Mouse (Mus musculus) embryonic facial prominence, embryonic 14.5 days (tissue): ENCODE measurements at regions not wholly inside any gene's neighbourhood (a gene's known extent, or its start where the extent isn't known, plus 50 kb on each side); places are given as distances from the start of the nearest gene placed in this dataset.

ENCODE experiments used
- ATAC-seq: fragments of 200-750 bp; cut with Nextera tagmentation; 2 replicates; pipeline ENCODE4 v1.8.0; 2017; ENCODE audit warnings: low read depth, moderate number of reproducible peaks, moderate TSS enrichment
- DNase-seq: peaks from one replicate; pipeline ENCODE4 v3.0.0-alpha.2; 2015; ENCODE audit warnings: low spot score
- H3K27ac ChIP-seq: fragments of 300-500 bp; sonication (generic); replicated peaks from 2 replicates; pipeline ENCODE4 v1.5.1; 2014; ENCODE audit warnings: low read depth, mild to moderate bottlenecking, low read length, moderate library complexity
- H3K27me3 ChIP-seq: fragments of 300-500 bp; sonication (generic); replicated peaks from 2 replicates; pipeline ENCODE4 v1.6.1; 2014; ENCODE audit warnings: low read length; ENCODE audit not compliant: control insufficient read depth, insufficient read depth
- H3K36me3 ChIP-seq: fragments of 300-500 bp; sonication (generic); 2 replicates; pipeline ENCODE4 v1.6.1; 2014; ENCODE audit warnings: low read length, mixed read lengths; ENCODE audit not compliant: control insufficient read depth, insufficient read depth
- H3K4me1 ChIP-seq: fragments of 300-500 bp; sonication (generic); 2 replicates; pipeline ENCODE4 v1.6.1; 2014; ENCODE audit warnings: antibody characterized with exemption, low read length; ENCODE audit not compliant: control insufficient read depth, insufficient read depth
- H3K4me2 ChIP-seq: fragments of 300-500 bp; sonication (generic); 2 replicates; pipeline ENCODE4 v1.6.1; 2014; ENCODE audit warnings: low read depth, mild to moderate bottlenecking, low read length, moderate library complexity, mixed read lengths
- H3K4me3 ChIP-seq: fragments of 300-500 bp; sonication (generic); 2 replicates; pipeline ENCODE4 v1.5.1; 2014; ENCODE audit warnings: low read depth, mild to moderate bottlenecking, low read length
- H3K9ac ChIP-seq: fragments of 300-500 bp; sonication (generic); 2 replicates; pipeline ENCODE4 v1.6.1; 2014; ENCODE audit warnings: low read depth, mild to moderate bottlenecking, low read length, moderate library complexity, mixed read lengths
- H3K9me3 ChIP-seq: fragments of 300-500 bp; sonication (generic); 2 replicates; pipeline ENCODE4 v1.6.1; 2016; ENCODE audit warnings: low read length; ENCODE audit not compliant: control insufficient read depth
- WGBS: fragments of 180-500 bp; shearing (Covaris S2); extraction: QIAGEN DNeasy Blood & Tissue Kit; methylation state at CpG from one replicate; pipeline ENCODE4 v1.1.7; 2014; 5-methylcytosine and 5-hydroxymethylcytosine counted together

- no peak overlapping the region for H3K4me2 ChIP-seq
- no peaks in the 10 kb centered on the region for H3K36me3 ChIP-seq
- no peaks in the 10 kb centered on the region for H3K4me1 ChIP-seq
- H3K27me3 ChIP-seq, result no peaks in the 10 kb centered on the region
- H3K27ac ChIP-seq, result no peak overlapping the region
- ATAC-seq (no peak), DNase-seq (no peak)
- H3K9me3 ChIP-seq, result no peaks in the 10 kb centered on the region
- H3K9ac ChIP-seq, result no peak overlapping the region
- H3K4me3 ChIP-seq, result no peak overlapping the region
These were observed 87.4 kb upstream of the Sptbn1 start for GRCm38 (mm10) chr11:30355356-30355755.

- no peak overlapping the region for H3K27ac ChIP-seq
- H3K4me1 ChIP-seq, result no peaks in the 10 kb centered on the region
- H3K27me3 ChIP-seq, result no peaks in the 10 kb centered on the region
- H3K36me3 ChIP-seq, result no peaks in the 10 kb centered on the region
- H3K4me2 ChIP-seq, result no peak overlapping the region
- peak; percentile 8 for DNase-seq
- H3K4me3 ChIP-seq, result no peak overlapping the region
- no peaks in the 10 kb centered on the region for H3K9me3 ChIP-seq
- ATAC-seq, result no peak
- 71% methylated on average over 2 of the region's 2 CpGs for WGBS
- no peak overlapping the region for H3K9ac ChIP-seq
These were observed 58.4 kb upstream of the Sptbn1 start for GRCm38 (mm10) chr11:30326371-30326770.
